Mouse (Mus musculus): ENCODE measurements around the gene Ankrd6. TPM values are rescaled to one million over a fixed set of nuclear protein-coding genes. Genes with fewer than 3 reads are reported as not detected.

Ankrd6 gene
- polyA plus RNA-seq, 1 experiment from 2014 or later, result 4.7 TPM

GRCm38 (mm10) chr4:32932056-32932455 lies 18.6 kb downstream of the Ankrd6 start:
- no peak for TF ChIP-seq CTCF (IDR thresholded peaks at IDR 0.05; ENCODE audit: low read depth)
- no peaks in the 10 kb centered on the region for H3K9me3 ChIP-seq (ENCODE audit: low read depth, low read length)
- no peak overlapping the region for H3K4me2 ChIP-seq
- H3K4me1 ChIP-seq (ENCODE audit: insufficient read depth), result no peaks in the 10 kb centered on the region
- WGBS, result 59% methylated on average over 9 of the region's 9 CpGs
- no peaks in the 10 kb centered on the region for H3K27me3 ChIP-seq (ENCODE audit: insufficient read depth, low read length)
- no peak overlapping the region for H3K9ac ChIP-seq
- H3K4me3 ChIP-seq (ENCODE audit: low read depth, low read length), result no peak overlapping the region
- H3K36me3 ChIP-seq (ENCODE audit: insufficient read depth), result no peaks in the 10 kb centered on the region
- no peak for ATAC-seq (ENCODE audit: insufficient read depth)
- DNase-seq, result peak; percentile 39
- no peak overlapping the region for H3K27ac ChIP-seq (ENCODE audit: low read depth)

GRCm38 (mm10) chr4:32929750-32930149 lies 20.9 kb downstream of the Ankrd6 start:
- 93% methylated on average over 5 of the region's 5 CpGs for WGBS
- no peak for ATAC-seq (ENCODE audit: insufficient read depth)
- H3K4me1 ChIP-seq (ENCODE audit: insufficient read depth), result no peaks in the 10 kb centered on the region
- H3K4me3 ChIP-seq (ENCODE audit: low read depth, low read length), result no peak overlapping the region
- H3K27me3 ChIP-seq (ENCODE audit: insufficient read depth, low read length), result no peaks in the 10 kb centered on the region
- no peak overlapping the region for H3K27ac ChIP-seq (ENCODE audit: low read depth)
- H3K9ac ChIP-seq, result no peak overlapping the region
- no peak overlapping the region for H3K4me2 ChIP-seq
- DNase-seq, result no peak
- H3K9me3 ChIP-seq (ENCODE audit: low read depth, low read length), result no peaks in the 10 kb centered on the region
- TF ChIP-seq CTCF (IDR thresholded peaks at IDR 0.05; ENCODE audit: low read depth), result no peak
- no peaks in the 10 kb centered on the region for H3K36me3 ChIP-seq (ENCODE audit: insufficient read depth)

DNA sequence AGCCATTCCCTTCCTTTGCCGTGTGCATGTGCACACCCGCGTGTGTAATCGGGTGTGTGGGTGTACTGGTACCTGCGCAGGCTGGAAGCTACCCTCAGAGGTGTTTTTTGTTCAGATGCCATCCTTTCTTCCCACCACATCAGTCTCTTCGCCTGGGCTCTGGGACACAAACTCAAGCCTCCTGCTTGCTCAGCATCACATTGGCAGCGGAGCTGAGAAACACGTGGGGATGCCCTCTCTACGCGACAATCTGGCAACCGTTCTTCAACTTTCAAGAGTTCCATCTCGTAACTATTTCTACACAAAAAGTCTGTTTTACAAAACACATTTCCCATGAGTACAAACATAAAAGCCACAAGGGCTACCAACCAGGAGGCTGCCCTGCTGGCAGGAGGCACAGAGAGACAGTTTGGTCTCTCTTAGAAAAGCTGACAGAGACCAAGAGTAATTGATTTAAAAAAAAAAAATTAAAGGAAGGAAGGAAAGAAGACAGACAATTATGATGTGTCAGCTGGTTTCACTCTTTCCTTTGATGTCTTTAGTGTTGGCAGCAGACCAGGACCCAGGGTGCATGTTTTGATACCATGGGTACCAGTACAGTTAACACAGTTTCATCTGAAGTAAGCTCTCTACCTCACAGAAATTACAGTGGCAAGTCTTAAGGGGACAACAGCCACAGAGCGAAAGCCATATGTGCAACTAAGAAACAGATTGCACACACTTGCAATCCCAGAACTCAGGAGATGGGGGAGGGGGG lies 21.8 kb downstream of the Ankrd6 start:
- 90% methylated on average over 13 of the region's 13 CpGs for WGBS
- no peak overlapping the region for H3K9ac ChIP-seq
- no peak overlapping the region for H3K4me2 ChIP-seq
- H3K4me3 ChIP-seq (ENCODE audit: low read depth, low read length), result no peak overlapping the region
- H3K27me3 ChIP-seq (ENCODE audit: insufficient read depth, low read length), result no peaks in the 10 kb centered on the region
- H3K27ac ChIP-seq (ENCODE audit: low read depth), result no peak overlapping the region
- no peaks in the 10 kb centered on the region for H3K4me1 ChIP-seq (ENCODE audit: insufficient read depth)
- H3K9me3 ChIP-seq (ENCODE audit: low read depth, low read length), result no peaks in the 10 kb centered on the region
- ATAC-seq (ENCODE audit: insufficient read depth), result no peak
- no peak for DNase-seq
- TF ChIP-seq CTCF (IDR thresholded peaks at IDR 0.05; ENCODE audit: low read depth), result no peak
- H3K36me3 ChIP-seq (ENCODE audit: insufficient read depth), result no peaks in the 10 kb centered on the region

DNA sequence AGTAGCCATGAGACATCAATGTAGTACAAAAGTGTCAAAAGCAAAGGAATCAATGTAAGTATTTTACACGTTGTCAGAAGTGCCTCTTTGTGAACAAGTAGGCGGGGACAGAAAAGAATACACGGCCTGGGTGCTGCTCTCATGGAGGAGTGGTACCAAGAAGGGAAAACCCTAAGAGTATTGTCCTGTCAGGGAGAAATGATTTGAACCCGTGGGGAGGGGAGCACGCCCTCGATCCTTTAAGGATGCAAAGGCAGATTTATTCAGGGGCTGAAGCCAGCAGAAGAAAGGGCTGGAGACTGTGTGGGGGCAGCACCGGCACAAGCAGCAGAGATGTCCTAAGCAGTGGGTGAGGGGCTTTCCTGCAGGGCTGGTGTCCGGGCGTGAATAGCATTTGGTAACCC lies 26.7 kb downstream of the Ankrd6 start:
- Histone ChIP-seq H3K9me3 (ENCODE audit: low read depth, low read length) (no peaks in the 10 kb centered on the region), H3K9ac (no peak overlapping the region), H3K4me2 (peak overlapping the region; percentile 16; the same call in 1 of the 2 replicates), H3K4me3 (ENCODE audit: low read depth, low read length) (no peak overlapping the region), H3K4me1 (ENCODE audit: insufficient read depth) (no peaks in the 10 kb centered on the region), H3K27ac (ENCODE audit: low read depth) (no peak overlapping the region), H3K27me3 (ENCODE audit: insufficient read depth, low read length) (no peaks in the 10 kb centered on the region), H3K36me3 (ENCODE audit: insufficient read depth) (no peaks in the 10 kb centered on the region)
- DNase-seq, result no peak
- no peak for TF ChIP-seq CTCF (IDR thresholded peaks at IDR 0.05; ENCODE audit: low read depth)
- 34% methylated on average over 9 of the region's 9 CpGs for WGBS
- no peak for ATAC-seq (ENCODE audit: insufficient read depth)

DNA sequence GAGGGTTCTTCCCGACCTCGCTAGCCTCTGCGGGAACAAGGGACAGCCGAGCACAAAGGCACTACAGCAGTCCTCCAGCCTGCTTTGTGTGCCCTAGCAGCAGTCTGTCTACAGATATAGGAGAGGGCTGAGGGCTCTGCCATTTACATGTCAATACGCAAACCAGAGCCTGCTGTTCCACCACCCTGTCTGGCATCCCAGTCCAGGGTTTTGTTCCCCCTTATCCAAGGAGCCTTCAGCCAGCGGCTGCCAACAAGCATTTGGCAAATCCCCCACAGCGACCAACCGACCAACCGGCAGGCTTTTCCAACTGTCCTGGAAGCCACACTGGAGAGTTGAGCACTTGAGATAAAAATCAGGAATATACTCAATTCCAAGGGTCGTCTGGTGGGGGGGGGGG lies 27.2 kb downstream of the Ankrd6 start:
- Histone ChIP-seq H3K27me3 (ENCODE audit: insufficient read depth, low read length) (no peaks in the 10 kb centered on the region), H3K4me2 (peak overlapping the region; percentile 16; the same call in 1 of the 2 replicates), H3K36me3 (ENCODE audit: insufficient read depth) (no peaks in the 10 kb centered on the region), H3K9me3 (ENCODE audit: low read depth, low read length) (no peaks in the 10 kb centered on the region), H3K4me1 (ENCODE audit: insufficient read depth) (no peaks in the 10 kb centered on the region), H3K4me3 (ENCODE audit: low read depth, low read length) (no peak overlapping the region), H3K27ac (ENCODE audit: low read depth) (no peak overlapping the region), H3K9ac (no peak overlapping the region)
- ATAC-seq (ENCODE audit: insufficient read depth) (peak; percentile 31; the same call in 1 of the 2 replicates), DNase-seq (peak; percentile 56)
- no peak for TF ChIP-seq CTCF (IDR thresholded peaks at IDR 0.05; ENCODE audit: low read depth)
- 12% methylated on average over 10 of the region's 10 CpGs for WGBS

DNA sequence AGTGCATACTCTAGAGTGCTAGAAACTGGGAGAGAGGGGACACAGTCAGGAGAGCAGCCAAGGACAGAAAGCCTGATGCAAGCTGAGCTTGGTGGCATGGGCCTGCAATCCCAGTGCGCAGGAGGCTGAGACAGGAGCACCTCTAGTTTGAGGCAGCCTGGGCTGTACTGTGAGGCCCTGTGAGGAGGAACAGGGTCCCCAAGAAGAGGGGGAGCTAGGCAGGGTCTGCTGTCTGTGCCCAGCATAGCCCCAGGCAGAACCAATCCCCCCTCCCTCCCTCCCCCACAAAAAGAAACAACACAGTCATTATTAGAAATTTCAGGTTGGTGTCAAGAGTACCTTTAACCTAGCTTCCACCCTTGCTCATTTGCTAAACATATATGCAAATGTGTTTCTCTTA lies 27.8 kb downstream of the Ankrd6 start:
- no peaks in the 10 kb centered on the region for H3K9me3 ChIP-seq (ENCODE audit: low read depth, low read length)
- no peaks in the 10 kb centered on the region for H3K36me3 ChIP-seq (ENCODE audit: insufficient read depth)
- DNase-seq (no peak), ATAC-seq (ENCODE audit: insufficient read depth) (no peak)
- no peak for TF ChIP-seq CTCF (IDR thresholded peaks at IDR 0.05; ENCODE audit: low read depth)
- no peak overlapping the region for H3K4me2 ChIP-seq
- H3K9ac ChIP-seq, result no peak overlapping the region
- H3K27ac ChIP-seq (ENCODE audit: low read depth), result no peak overlapping the region
- no peaks in the 10 kb centered on the region for H3K27me3 ChIP-seq (ENCODE audit: insufficient read depth, low read length)
- WGBS, result 92% methylated on average over 1 of the region's 1 CpGs
- no peak overlapping the region for H3K4me3 ChIP-seq (ENCODE audit: low read depth, low read length)
- H3K4me1 ChIP-seq (ENCODE audit: insufficient read depth), result no peaks in the 10 kb centered on the region

GRCm38 (mm10) chr4:32920863-32921262 lies 29.8 kb downstream of the Ankrd6 start:
- Histone ChIP-seq H3K4me1 (ENCODE audit: insufficient read depth) (0 out of 2 replicates have a peak, but pooled peaks cover 2% of the 10 kb centered on the region), H3K9me3 (ENCODE audit: low read depth, low read length) (no peaks in the 10 kb centered on the region), H3K27me3 (ENCODE audit: insufficient read depth, low read length) (no peaks in the 10 kb centered on the region), H3K36me3 (ENCODE audit: insufficient read depth) (no peaks in the 10 kb centered on the region), H3K27ac (ENCODE audit: low read depth) (no peak overlapping the region), H3K4me2 (no peak overlapping the region), H3K9ac (no peak overlapping the region), H3K4me3 (ENCODE audit: low read depth, low read length) (no peak overlapping the region)
- no peak for DNase-seq
- TF ChIP-seq CTCF (IDR thresholded peaks at IDR 0.05; ENCODE audit: low read depth), result no peak
- no peak for ATAC-seq (ENCODE audit: insufficient read depth)
- 83% methylated on average over 7 of the region's 7 CpGs for WGBS
